Mouse (Mus musculus) heart, postnatal 0 days (tissue): ENCODE data around the gene Gpn3.

ENCODE experiments used
- CTCF ChIP-seq: IDR thresholded peaks from 2 replicates; pipeline ENCODE4 v1.5.1; 2016; ENCODE audit warnings: antibody characterized with exemption, control low read depth, low read depth
- EP300 ChIP-seq: IDR thresholded peaks from 2 replicates; pipeline ENCODE4 v1.6.1; 2016; ENCODE audit warnings: antibody characterized with exemption, low read depth

GRCm38 (mm10) chr5:122372878-122373277 lies 1.2 kb downstream of the Gpn3 start:
- TF ChIP-seq CTCF, result no peak
- no peak for TF ChIP-seq EP300
